Mouse (Mus musculus) lung, adult 2 months (tissue): ENCODE measurements at regions not wholly inside any gene's neighbourhood (a gene's known extent, or its start where the extent isn't known, plus 50 kb on each side); places are given as distances from the start of the nearest gene placed in this dataset.
A peak's percentile ranks its signal among the peaks of the same experiment; 100 is the strongest.

ENCODE experiments used
- DNase-seq: peaks from one replicate; pipeline ENCODE4 v3.0.0; 2022
- H3K4me1 ChIP-seq: fragments of 200-500 bp; 2 replicates; pipeline ENCODE4 v1.6.1; 2011; ENCODE audit warnings: low read length; ENCODE audit not compliant: control insufficient read depth, insufficient read depth
- H3K4me3 ChIP-seq: fragments of 200-500 bp; replicated peaks from 2 replicates; pipeline ENCODE3; 2011; ENCODE audit warnings: low read depth, mild to moderate bottlenecking, control low read depth, low read length; ENCODE audit errors: extremely low read depth
- CTCF ChIP-seq: fragments of 200-500 bp; IDR thresholded peaks from 2 replicates; pipeline ENCODE4 v1.5.1; 2011; ENCODE audit warnings: mild to moderate bottlenecking, low read length, control low read depth; ENCODE audit not compliant: insufficient read depth
- POLR2A ChIP-seq: fragments of 200-500 bp; IDR thresholded peaks from 2 replicates; pipeline ENCODE4 v1.6.1; 2011; ENCODE audit warnings: low read depth, mild to moderate bottlenecking, control low read depth, low read length, borderline replicate concordance; ENCODE audit errors: extremely low read depth
- WGBS: fragments of 180-500 bp; shearing (Covaris S2); methylation state at CpG from one replicate; pipeline ENCODE4 v1.1.7; 2018; 5-methylcytosine and 5-hydroxymethylcytosine counted together

GRCm38 (mm10) chr6:134320379-134320932, 75.7 kb upstream of the Bcl2l14 start:
- TF ChIP-seq CTCF (peak; percentile 36; the same call in 1 of the 2 replicates), POLR2A (no peak)
- WGBS = 84% methylated on average over 7 of the region's 7 CpGs

GRCm38 (mm10) chr6:134324001-134324400, 72.1 kb upstream of the Bcl2l14 start:
- DNase-seq = no peak
- WGBS = 76% methylated on average over 3 of the region's 3 CpGs
- no peaks in the 10 kb centered on the region for H3K4me1 ChIP-seq
- no peak for TF ChIP-seq POLR2A
- TF ChIP-seq CTCF = no peak
- no peak overlapping the region for H3K4me3 ChIP-seq

More at GRCm38 (mm10) chr6:134320379-134320932, 75.7 kb upstream of the Bcl2l14 start:
- DNase-seq = no peak
- Histone ChIP-seq H3K4me3 (no peak overlapping the region), H3K4me1 (no peaks in the 10 kb centered on the region)

GRCm38 (mm10) chr6:134325564-134325963, 70.6 kb upstream of the Bcl2l14 start:
- DNase-seq = no peak
- H3K4me1 ChIP-seq = no peaks in the 10 kb centered on the region
- no peak for TF ChIP-seq CTCF
- no peak for TF ChIP-seq POLR2A
- 97% methylated on average over 4 of the region's 4 CpGs for WGBS
- H3K4me3 ChIP-seq = no peak overlapping the region

- no peak overlapping the region for H3K4me3 ChIP-seq
- H3K4me1 ChIP-seq = no peaks in the 10 kb centered on the region; the same call in 1 of the 2 replicates
- DNase-seq = no peak
- WGBS = 67% methylated on average over 10 of the region's 10 CpGs
- no peak for TF ChIP-seq POLR2A
- TF ChIP-seq CTCF = no peak
Measured at GRCm38 (mm10) chr6:134329550-134330299, 66.4 kb upstream of the Bcl2l14 start.

GRCm38 (mm10) chr6:134330300-134330640, 65.8 kb upstream of the Bcl2l14 start:
- DNase-seq = no peak
- Histone ChIP-seq H3K4me3 (no peak overlapping the region), H3K4me1 (no peaks in the 10 kb centered on the region; the same call in 1 of the 2 replicates)
- no peak for TF ChIP-seq CTCF
- no peak for TF ChIP-seq POLR2A
- WGBS = 77% methylated on average over 4 of the region's 4 CpGs

GRCm38 (mm10) chr6:134332718-134333432, 63.2 kb upstream of the Bcl2l14 start:
- DNase-seq = no peak
- TF ChIP-seq POLR2A = no peak
- no peak for TF ChIP-seq CTCF
- Histone ChIP-seq H3K4me3 (no peak overlapping the region), H3K4me1 (no peaks in the 10 kb centered on the region; the same call in 1 of the 2 replicates)
- WGBS = 32% methylated on average over 15 of the region's 15 CpGs

- no peak for DNase-seq
- WGBS = 78% methylated on average over 4 of the region's 4 CpGs
- Histone ChIP-seq H3K4me1 (no peaks in the 10 kb centered on the region; the same call in 1 of the 2 replicates), H3K4me3 (no peak overlapping the region)
- no peak for TF ChIP-seq CTCF
Measured at GRCm38 (mm10) chr6:134335711-134336110, 60.4 kb upstream of the Bcl2l14 start.

GRCm38 (mm10) chr6:134342796-134343605, 53.1 kb upstream of the Bcl2l14 start:
- Histone ChIP-seq H3K4me3 (no peak overlapping the region), H3K4me1 (no peaks in the 10 kb centered on the region)
- 90% methylated on average over 9 of the region's 9 CpGs for WGBS
- no peak for TF ChIP-seq CTCF
- no peak for TF ChIP-seq POLR2A
- no peak for DNase-seq

- H3K4me1 ChIP-seq = no peaks in the 10 kb centered on the region
- no peak for DNase-seq
- no peak overlapping the region for H3K4me3 ChIP-seq
- TF ChIP-seq CTCF (no peak), POLR2A (no peak)
- WGBS = 89% methylated on average over 4 of the region's 4 CpGs
Measured at GRCm38 (mm10) chr6:134343606-134343901, 52.6 kb upstream of the Bcl2l14 start.
